Mouse (Mus musculus) right cerebral cortex, postnatal 36 days (tissue): ENCODE results near the gene Hp.

ENCODE experiments used
- DNase-seq, 2 experiments: peaks; one replicate each; pipeline ENCODE4 v3.0.0; 2022; ENCODE audit warnings: low spot score in 2 of 2, mixed read lengths in 1 of 2

Hp gene

GRCm38 (mm10) chr8:109578900-109579301 is at the start of gene Hp:
TSS of gene Hp (minus strand) at chr8:109579172.
- no peak for DNase-seq

- peak; percentile 22 to 26 for DNase-seq
These were observed 49.7 kb upstream of the Hp start for GRCm38 (mm10) chr8:109628638-109629037.

- no peak for DNase-seq
These were observed 36.6 kb upstream of the Hp start for GRCm38 (mm10) chr8:109615569-109615968.

- DNase-seq: peak in 1 of 2 experiments; percentile 10
These were observed 35.6 kb upstream of the Hp start, which contains the start of gene Pkd1l3 for GRCm38 (mm10) chr8:109614243-109615210. TSS of gene Pkd1l3 (plus strand) at chr8:109614517.

GRCm38 (mm10) chr8:109609153-109609502 is 30.2 kb upstream of the Hp start:
- DNase-seq: no peak

- peak; percentile 95 to 98 for DNase-seq
These were observed 29.5 kb upstream of the Hp start, which contains the start of gene Dhodh for GRCm38 (mm10) chr8:109608271-109609152. TSS of gene Dhodh (minus strand) at chr8:109608673.

GRCm38 (mm10) chr8:109607650-109608049 is 28.7 kb upstream of the Hp start:
- DNase-seq: no peak

GRCm38 (mm10) chr8:109606725-109607124 is 27.8 kb upstream of the Hp start:
- peak in 1 of 2 experiments; percentile 7 for DNase-seq

- DNase-seq: no peak
These were observed 16.9 kb upstream of the Hp start for GRCm38 (mm10) chr8:109595854-109596253.

- no peak for DNase-seq
These were observed 14.3 kb upstream of the Hp start for GRCm38 (mm10) chr8:109593117-109593788.

GRCm38 (mm10) chr8:109592164-109592563 is 13.2 kb upstream of the Hp start:
- no peak for DNase-seq

- DNase-seq: no peak
These were observed 12.4 kb upstream of the Hp start for GRCm38 (mm10) chr8:109591367-109591766.

GRCm38 (mm10) chr8:109590901-109591300 is 11.9 kb upstream of the Hp start:
- no peak for DNase-seq

GRCm38 (mm10) chr8:109586972-109587504 is 8.1 kb upstream of the Hp start:
- DNase-seq: no peak

GRCm38 (mm10) chr8:109585652-109586051 is 6.7 kb upstream of the Hp start:
- DNase-seq: no peak

- DNase-seq: no peak
These were observed 5.9 kb upstream of the Hp start for GRCm38 (mm10) chr8:109584830-109585229.

GRCm38 (mm10) chr8:109584293-109584692 is 5.3 kb upstream of the Hp start:
- DNase-seq: no peak

- DNase-seq: no peak
These were observed 2.7 kb downstream of the Hp start for GRCm38 (mm10) chr8:109576311-109576710.

GRCm38 (mm10) chr8:109571139-109571538 is 7.8 kb downstream of the Hp start:
- DNase-seq: no peak

GRCm38 (mm10) chr8:109565498-109566333 is 13.3 kb downstream of the Hp start, which contains the start of the genes Dhx38 and Txnl4b:
TSS of gene Dhx38 (minus strand) at chr8:109565861.
TSS of gene Txnl4b (plus strand) at chr8:109565892.
- DNase-seq: peak; percentile 99
